Mouse (Mus musculus): Measurements from ENCODE around the gene Masp2. TPM values are rescaled to one million over a fixed set of nuclear protein-coding genes. Genes with fewer than 3 reads are reported as not detected.

The Masp2 gene
- polyA plus RNA-seq, 1 experiment = not detected

Other genes starting within 250 kb of the Masp2 start
- 12.7 and 17.7 TPM in 2 replicates for gene Ubiad1, start 157.8 kb upstream of the Masp2 start, polyA plus RNA-seq (2012; ENCODE audit: insufficient read depth, insufficient read length, missing spikeins)
- 52.3 and 55.2 TPM in 2 replicates for gene Mtor, start 153.9 kb upstream of the Masp2 start, polyA plus RNA-seq (2012; ENCODE audit: insufficient read depth, insufficient read length, missing spikeins)
- gene Angptl7, start 102.1 kb upstream of the Masp2 start, polyA plus RNA-seq (2012; ENCODE audit: insufficient read depth, insufficient read length, missing spikeins) = not detected in 2 replicates
- 18.8 and 32.4 TPM in 2 replicates for gene Exosc10, start 44.1 kb upstream of the Masp2 start, polyA plus RNA-seq (2012; ENCODE audit: insufficient read depth, insufficient read length, missing spikeins)
- 21.4 and 25.8 TPM in 2 replicates for gene Srm, start 11.1 kb upstream of the Masp2 start, polyA plus RNA-seq (2012; ENCODE audit: insufficient read depth, insufficient read length, missing spikeins)
- 132 and 193 TPM in 2 replicates for gene Tardbp, start 24.5 kb downstream of the Masp2 start, polyA plus RNA-seq (2012; ENCODE audit: insufficient read depth, insufficient read length, missing spikeins)
- not detected in 2 replicates for gene Gm572, start 40.8 kb downstream of the Masp2 start, polyA plus RNA-seq (2012; ENCODE audit: insufficient read depth, insufficient read length, missing spikeins)
- gene Casz1, start 201.9 kb downstream of the Masp2 start, polyA plus RNA-seq (2012; ENCODE audit: insufficient read depth, insufficient read length, missing spikeins) = 1.3 and 1.4 TPM in 2 replicates